Mouse (Mus musculus): ENCODE data around the gene Nrg4.
A peak's percentile ranks its signal among the peaks of the same experiment; 100 is the strongest.

The Nrg4 gene

GRCm38 (mm10) chr9:55322641-55323040 lies 4.0 kb downstream of the Nrg4 start:
- no peak for DNase-seq (ENCODE audit: low read depth, low spot score)

- no peak for DNase-seq (ENCODE audit: low read depth, low spot score)
Observed at GRCm38 (mm10) chr9:55313619-55314261, 12.9 kb downstream of the Nrg4 start.

- peak; percentile 86 for DNase-seq (ENCODE audit: low read depth, low spot score)
Observed at GRCm38 (mm10) chr9:55311560-55311959, 15.1 kb downstream of the Nrg4 start.

DNA sequence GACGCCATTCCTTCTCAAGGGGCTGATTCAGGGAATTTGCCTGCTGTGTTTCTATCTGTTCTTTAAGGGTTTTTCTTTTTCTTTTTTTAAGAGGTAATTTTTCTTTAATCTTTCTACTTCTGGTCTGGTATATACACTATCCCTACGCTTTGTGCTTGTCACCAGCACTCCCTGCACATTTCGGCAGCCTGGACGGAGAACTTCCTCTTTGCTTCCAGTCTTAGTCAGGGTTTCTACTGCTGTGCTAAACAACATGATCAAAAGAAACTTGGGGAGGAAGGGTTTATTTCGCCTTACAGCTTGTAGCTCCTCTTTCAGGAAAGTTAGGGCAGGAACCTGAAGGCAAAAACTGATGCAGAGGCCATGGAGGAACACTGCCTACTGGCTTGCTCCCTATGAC lies 18.2 kb downstream of the Nrg4 start:
- DNase-seq (ENCODE audit: low read depth, low spot score): no peak

DNA sequence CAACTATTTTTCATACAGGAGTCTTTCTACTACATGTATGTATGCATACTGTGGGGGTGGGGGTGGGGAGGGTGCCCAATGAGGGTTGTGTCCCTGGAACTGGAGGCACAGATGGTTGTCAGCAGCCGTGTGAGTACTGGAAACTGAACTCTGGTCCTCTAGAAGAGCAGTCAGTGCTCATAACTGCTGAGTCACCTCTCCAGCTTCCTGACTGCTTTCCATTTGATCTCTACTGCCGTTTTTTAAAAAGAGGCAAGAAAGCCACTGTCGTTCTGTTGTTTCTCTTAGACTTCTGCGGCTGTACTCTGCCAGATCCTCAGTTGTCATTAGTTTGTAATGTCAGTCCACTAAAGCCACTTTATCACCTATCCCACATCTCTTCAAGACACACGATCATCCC lies 19.1 kb downstream of the Nrg4 start:
- DNase-seq (ENCODE audit: low read depth, low spot score): no peak

DNA sequence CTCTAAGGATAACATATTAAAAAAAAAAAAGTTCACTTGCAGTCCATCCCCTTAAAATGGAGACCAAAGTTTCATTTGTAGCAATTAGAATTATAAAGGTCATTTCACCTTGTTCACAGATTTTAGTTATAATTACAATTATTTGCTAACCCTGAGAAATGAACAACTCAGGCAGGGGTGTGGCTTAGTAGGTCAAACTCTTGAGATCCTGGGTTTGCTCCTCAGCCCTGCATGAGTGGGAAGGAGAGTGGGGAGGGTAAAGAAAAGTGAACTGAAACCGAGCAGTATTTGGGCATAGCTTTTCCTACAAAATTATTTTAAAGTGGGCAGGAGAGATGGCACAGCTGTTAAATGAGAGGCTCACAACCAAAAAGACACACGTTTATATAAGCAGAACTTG lies 19.6 kb downstream of the Nrg4 start:
- DNase-seq (ENCODE audit: low read depth, low spot score): no peak

- DNase-seq (ENCODE audit: low read depth, low spot score): no peak
Observed at GRCm38 (mm10) chr9:55296221-55296620, 30.4 kb downstream of the Nrg4 start.

DNA sequence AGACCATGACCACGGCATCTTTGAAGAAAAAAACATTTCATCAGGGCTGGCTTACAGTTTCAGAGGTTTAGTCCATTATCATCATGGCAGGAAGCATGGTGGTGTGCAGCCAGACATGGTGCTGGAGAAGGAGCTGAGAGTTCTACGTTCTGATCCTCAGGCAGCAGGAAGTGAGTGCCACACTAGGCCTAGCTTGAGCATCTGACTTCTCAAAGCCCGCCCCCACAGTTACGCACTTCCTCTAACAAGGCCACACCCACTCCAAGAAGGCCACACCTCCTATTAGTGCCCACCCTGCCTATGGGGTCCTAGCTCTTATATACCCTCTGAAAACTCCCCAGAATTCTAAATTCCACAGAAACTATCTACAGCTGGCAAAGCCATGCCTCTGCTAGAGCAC lies 34.7 kb downstream of the Nrg4 start:
- DNase-seq (ENCODE audit: low read depth, low spot score): no peak

DNA sequence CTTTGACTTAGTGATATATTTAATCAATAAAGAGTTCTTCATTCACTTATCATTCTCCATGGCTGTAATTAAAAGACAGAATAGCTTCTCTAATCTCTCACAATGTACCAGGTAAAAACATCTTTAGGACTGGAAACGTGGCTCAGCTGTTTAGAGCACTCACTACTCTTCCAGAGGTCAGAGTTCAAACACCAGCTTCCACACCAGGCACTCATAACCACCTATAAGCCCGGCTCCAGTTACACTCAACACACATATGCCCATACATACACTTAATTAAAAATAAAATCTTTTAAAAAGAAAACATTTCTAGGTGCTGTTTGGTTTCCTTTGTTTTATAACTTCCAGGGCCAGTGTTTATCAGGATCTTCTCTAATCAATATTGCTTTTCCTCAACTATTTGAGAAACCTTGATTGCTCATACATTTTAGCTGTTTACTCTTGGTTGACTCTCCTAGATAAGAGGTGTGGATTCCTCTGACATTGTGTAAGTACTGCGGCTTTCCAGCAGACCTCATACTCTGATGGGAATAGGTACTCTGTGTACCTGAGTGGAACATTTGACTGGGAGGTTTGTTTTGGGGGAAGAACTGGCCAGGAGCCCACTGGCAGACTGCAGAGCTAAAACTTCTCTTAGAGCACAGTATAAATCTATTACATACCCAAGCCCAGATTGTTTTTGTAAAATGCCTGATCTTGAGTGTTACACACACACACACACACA lies 37.0 kb downstream of the Nrg4 start:
- no peak for DNase-seq (ENCODE audit: low read depth, low spot score)

DNA sequence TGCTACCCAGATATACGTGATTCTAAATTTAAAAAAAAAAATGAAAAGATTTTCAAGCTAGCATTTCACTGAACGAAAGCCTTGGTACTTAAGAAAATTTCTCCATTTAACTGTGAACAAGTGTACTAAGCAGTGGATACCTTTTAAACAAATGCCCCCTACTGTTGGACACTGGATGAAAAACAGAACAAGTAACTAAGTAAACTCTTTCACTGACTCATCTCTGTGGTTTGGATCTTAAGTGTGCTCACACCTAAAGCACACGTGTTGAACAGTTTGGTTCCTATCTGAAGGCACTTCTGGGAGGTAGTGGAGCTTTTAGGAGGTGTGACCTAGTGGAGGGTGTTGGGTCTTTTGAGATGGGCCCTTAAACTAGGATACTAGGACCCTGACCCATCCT lies 41.4 kb downstream of the Nrg4 start:
- no peak for DNase-seq (ENCODE audit: low read depth, low spot score)

DNA sequence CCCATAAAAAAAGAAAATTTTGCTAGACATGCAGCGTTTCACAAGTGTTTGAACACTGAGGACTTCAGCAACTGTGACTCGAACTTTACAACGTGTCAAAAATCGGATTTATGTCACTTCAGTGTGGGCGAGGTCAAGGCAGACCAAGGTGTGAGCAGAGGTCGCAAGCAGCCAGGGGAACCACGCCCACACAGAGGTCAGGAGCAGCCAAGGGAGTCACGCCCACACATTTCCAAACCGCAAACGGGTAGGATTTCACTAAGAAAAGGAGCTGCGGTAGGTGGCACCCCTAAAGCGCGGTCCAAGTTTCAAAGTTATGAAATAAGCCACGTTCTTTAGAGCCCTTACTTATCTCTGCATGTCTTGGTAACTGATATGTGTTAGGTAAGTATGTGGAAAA lies 43.1 kb downstream of the Nrg4 start:
- peak; percentile 48 for DNase-seq (ENCODE audit: low read depth, low spot score)

DNA sequence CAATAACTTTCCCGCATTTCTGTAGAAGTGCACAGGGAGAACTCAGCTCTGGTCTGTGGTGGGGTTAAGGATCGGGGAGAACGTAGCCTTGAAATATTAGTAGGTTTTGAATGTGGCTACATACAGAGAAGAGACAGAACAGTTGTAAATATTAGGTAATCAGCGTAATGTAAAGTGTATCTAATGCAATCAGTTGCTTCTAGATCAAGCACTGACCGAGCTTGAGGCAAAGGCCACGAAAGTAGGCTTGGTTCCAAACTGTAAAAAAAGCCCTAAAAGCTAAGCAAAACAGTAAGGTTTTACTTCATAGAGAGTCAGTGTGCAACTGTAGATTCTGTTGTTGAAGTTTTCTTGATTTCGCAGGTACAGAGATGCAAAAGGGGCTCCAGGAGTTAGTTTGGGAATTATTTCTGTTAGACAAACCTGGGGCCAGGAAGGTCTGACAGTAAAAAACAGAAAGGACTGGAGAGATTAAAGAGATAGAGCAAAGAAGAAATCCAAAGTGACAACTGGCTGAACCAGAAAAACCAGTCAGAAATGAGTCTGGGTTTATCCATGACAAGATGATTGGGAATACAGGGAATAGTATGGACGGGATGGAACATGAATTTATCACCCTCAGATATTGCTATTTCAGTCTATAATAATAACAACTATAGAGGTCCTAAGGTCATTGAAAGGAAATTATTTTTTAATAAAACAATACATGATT lies 47.4 kb downstream of the Nrg4 start:
- no peak for DNase-seq (ENCODE audit: low read depth, low spot score)

GRCm38 (mm10) chr9:55277562-55277961 lies 49.1 kb downstream of the Nrg4 start:
- DNase-seq (ENCODE audit: low read depth, low spot score): no peak

DNA sequence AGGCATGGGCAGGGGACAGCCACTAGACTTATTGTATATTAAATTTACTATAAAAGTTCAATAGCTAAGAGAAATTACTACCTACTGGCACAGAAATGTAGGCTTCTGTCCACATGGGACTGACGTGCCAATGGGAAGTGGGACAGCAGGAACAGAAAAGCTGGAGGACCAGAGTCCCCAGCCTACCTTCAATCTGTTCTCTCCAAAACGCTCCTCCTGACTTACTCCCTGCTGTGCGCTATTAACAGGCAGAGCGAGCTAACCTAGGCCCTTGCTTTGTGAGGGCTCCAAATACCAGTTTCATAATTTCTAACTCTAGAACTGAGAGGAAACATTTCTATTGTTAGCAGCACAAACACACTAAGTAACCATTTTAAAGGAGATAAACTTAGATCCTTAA lies 52.7 kb downstream of the Nrg4 start:
- DNase-seq (ENCODE audit: low read depth, low spot score): no peak

- DNase-seq (ENCODE audit: low read depth, low spot score): no peak
Observed at GRCm38 (mm10) chr9:55271960-55272560, 54.6 kb downstream of the Nrg4 start.

DNA sequence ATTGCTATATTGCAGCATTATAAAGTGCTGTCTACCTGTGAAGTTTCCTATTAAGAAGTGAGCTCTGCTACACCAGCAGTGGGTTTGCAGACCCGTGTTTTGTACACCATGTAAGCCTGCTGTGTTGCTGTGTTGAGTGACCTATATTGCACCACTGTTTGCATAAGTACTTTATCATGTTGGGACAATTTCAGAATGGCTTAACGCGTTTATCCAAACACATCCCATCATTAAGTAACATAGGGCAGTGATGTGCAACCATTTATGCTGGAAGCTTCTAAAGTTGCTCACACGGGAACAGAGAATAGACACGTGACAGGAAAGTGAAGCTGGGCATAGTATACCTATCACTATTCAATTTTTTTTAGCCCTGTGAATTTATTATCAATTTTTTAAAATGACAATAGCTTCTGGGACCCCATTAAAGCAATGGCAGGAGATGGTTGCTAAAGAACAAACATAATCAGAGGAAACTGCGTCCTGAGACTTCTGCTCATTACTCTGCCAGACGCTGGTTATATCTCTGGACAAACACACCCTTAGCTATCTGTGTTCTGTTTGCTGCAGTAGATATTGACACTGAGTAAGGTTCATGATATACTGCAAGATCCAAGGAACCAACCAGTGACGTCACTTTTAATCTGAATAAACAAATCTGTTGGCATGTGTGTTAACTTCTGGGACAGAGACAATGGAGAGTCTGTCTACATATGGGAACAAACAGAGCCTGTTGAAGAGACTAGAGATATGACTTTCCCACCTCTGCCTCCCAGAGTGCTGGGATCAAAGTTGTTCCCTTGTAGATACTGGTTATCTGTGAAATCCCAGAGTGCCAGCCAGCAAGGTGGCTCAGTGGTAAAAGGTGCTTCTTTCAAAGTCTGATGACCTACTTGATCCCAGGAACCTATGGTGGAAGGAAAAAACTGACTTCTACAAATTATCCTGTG lies 62.0 kb downstream of the Nrg4 start:
- DNase-seq (ENCODE audit: low read depth, low spot score): no peak

DNA sequence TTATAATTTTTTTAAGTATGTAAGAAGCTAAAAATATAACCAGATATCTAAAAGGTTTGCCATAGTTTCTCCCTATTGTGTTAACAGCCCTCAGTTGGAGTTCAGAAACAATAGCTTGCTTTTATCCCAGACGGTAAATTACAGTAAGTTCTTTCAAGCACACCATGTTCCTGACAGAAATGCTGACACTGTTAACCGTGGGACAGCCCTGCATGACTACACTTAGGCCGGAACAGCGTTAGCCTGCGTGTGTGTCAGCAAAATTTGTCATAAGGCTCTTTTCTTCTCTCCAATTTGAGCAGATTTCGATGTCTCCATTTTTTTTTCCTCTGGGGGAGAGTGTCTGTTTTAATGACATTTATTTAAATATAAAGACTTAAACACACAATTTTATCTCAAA lies 66.9 kb downstream of the Nrg4 start:
- DNase-seq (ENCODE audit: low read depth, low spot score): no peak

GRCm38 (mm10) chr9:55257105-55257504 lies 69.5 kb downstream of the Nrg4 start:
- DNase-seq (ENCODE audit: low read depth, low spot score): no peak

GRCm38 (mm10) chr9:55255604-55256003 lies 71.0 kb downstream of the Nrg4 start:
- DNase-seq (ENCODE audit: low read depth, low spot score): no peak

GRCm38 (mm10) chr9:55255056-55255455 lies 71.6 kb downstream of the Nrg4 start:
- no peak for DNase-seq (ENCODE audit: low read depth, low spot score)

DNA sequence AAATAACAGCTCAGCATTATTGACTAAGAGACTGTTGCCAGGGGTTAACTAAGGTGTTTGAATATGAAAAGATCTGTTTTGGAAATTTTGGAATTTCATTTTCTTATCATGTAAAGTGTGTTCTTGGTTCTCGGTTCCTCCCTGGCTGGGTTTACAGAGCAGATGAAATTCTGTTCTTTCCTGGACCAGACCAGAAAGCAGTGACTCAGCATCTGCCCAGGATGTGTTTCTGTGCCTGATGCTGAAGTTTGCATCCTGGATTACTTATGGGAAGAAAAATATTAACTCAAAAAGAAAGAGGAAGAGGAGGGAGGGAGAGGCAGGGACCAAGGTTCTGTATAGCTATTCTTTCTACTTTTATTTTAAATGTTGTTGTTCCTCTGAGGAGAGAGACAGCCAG lies 72.8 kb downstream of the Nrg4 start:
- no peak for DNase-seq (ENCODE audit: low read depth, low spot score)
